Mouse (Mus musculus) liver, embryonic 13.5 days (tissue): ENCODE results near the gene Egf. TPM values are rescaled to one million over a fixed set of nuclear protein-coding genes. Genes with fewer than 3 reads are reported as not detected.

ENCODE experiments used
- ATAC-seq: fragments of 200-750 bp; cut with Nextera tagmentation; 2 replicates; pipeline ENCODE4 v1.8.0; 2017; ENCODE audit warnings: low read depth, mild to moderate bottlenecking, moderate number of reproducible peaks, moderate library complexity
- DNase-seq: peaks from one replicate; pipeline ENCODE4 v3.0.0; 2022
- H3K27ac ChIP-seq: fragments of 300-500 bp; sonication (generic); 2 replicates; pipeline ENCODE4 v1.5.1; 2015; ENCODE audit warnings: moderate library complexity, mild to moderate bottlenecking, inconsistent platforms
- H3K27me3 ChIP-seq: fragments of 300-500 bp; sonication (generic); 2 replicates; pipeline ENCODE4 v1.6.1; 2015; ENCODE audit warnings: mild to moderate bottlenecking, inconsistent platforms
- H3K36me3 ChIP-seq: fragments of 300-500 bp; sonication (generic); 2 replicates; pipeline ENCODE4 v1.6.1; 2015; ENCODE audit warnings: mild to moderate bottlenecking, inconsistent platforms
- H3K4me1 ChIP-seq: fragments of 300-500 bp; sonication (generic); replicated peaks from 2 replicates; pipeline ENCODE4 v1.6.1; 2015; ENCODE audit warnings: inconsistent platforms
- H3K4me2 ChIP-seq: fragments of 300-500 bp; sonication (generic); 2 replicates; pipeline ENCODE4 v1.6.1; 2015; ENCODE audit warnings: inconsistent platforms, mild to moderate bottlenecking, moderate library complexity
- H3K4me3 ChIP-seq: fragments of 300-500 bp; sonication (generic); replicated peaks from 2 replicates; pipeline ENCODE4 v1.5.1; 2015; ENCODE audit warnings: mild to moderate bottlenecking, inconsistent platforms
- H3K9ac ChIP-seq: fragments of 300-500 bp; sonication (generic); 2 replicates; pipeline ENCODE4 v1.6.1; 2015; ENCODE audit warnings: mild to moderate bottlenecking, inconsistent platforms
- H3K9me3 ChIP-seq: fragments of 300-500 bp; sonication (generic); replicated peaks from 2 replicates; pipeline ENCODE4 v1.6.1; 2016; ENCODE audit warnings: inconsistent platforms
- WGBS: fragments of 180-500 bp; shearing (Covaris S2); methylation state at CpG from one replicate; pipeline ENCODE4 v1.1.7; 2015; ENCODE audit not compliant: insufficient replicate concordance; 5-methylcytosine and 5-hydroxymethylcytosine counted together
- polyA plus RNA-seq: library from polyadenylated mRNA; unstranded; fragments of >200 nt; fragmentation: Nextera tagmentation; extraction: Ambion mirVana; gene quantifications from 2 replicates; pipeline ENCODE4 v1.2.1, GENCODE M21; 2015

Egf gene
- polyA plus RNA-seq, 1 experiment from 2014 or later, result 0.45 TPM

GRCm38 (mm10) chr3:129714542-129715145 lies 40.5 kb downstream of the Egf start:
- WGBS, result 64% methylated on average over 15 of the region's 15 CpGs
- H3K9me3 ChIP-seq, result no peaks in the 10 kb centered on the region
- no peak for ATAC-seq
- H3K27ac ChIP-seq, result no peak overlapping the region
- no peak overlapping the region for H3K4me3 ChIP-seq
- no peak overlapping the region for H3K9ac ChIP-seq
- no peak for DNase-seq
- no peaks in the 10 kb centered on the region for H3K4me1 ChIP-seq
- H3K4me2 ChIP-seq, result no peak overlapping the region
- H3K27me3 ChIP-seq, result no peaks in the 10 kb centered on the region
- 0 out of 2 replicates have a peak, but pooled peaks cover 5% of the 10 kb centered on the region for H3K36me3 ChIP-seq

DNA sequence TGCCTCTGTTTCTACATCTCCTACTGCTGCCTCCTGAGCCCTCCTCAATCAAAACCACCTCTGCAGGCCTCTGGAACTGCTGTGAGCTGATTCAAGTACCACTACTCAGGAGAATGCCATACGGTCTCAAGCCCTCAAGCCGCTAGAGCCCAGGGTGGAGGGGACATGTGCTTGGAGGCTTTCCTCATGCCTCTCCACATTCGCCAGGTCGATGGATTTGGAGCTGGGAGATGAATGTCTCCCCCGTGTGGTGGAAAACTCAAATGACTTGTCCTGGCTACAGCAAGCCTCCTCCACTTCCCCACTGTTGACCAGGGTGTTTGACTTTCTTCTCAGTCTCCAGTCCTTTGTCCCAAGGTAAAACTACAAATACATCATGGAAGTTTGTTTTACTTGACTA lies 47.0 kb downstream of the Egf start:
- DNase-seq, result no peak
- WGBS, result 17% methylated on average over 5 of the region's 5 CpGs

GRCm38 (mm10) chr3:129698882-129699281 lies 56.2 kb downstream of the Egf start:
- 0 out of 2 replicates have a peak, but pooled peaks cover 2% of the 10 kb centered on the region for H3K36me3 ChIP-seq
- ATAC-seq, result no peak
- no peak overlapping the region for H3K4me2 ChIP-seq
- 85% methylated on average over 8 of the region's 8 CpGs for WGBS
- no peaks in the 10 kb centered on the region for H3K27me3 ChIP-seq
- no peak overlapping the region for H3K27ac ChIP-seq
- H3K9ac ChIP-seq, result no peak overlapping the region
- no peaks in the 10 kb centered on the region for H3K9me3 ChIP-seq
- DNase-seq, result no peak
- no peaks in the 10 kb centered on the region for H3K4me1 ChIP-seq
- H3K4me3 ChIP-seq, result no peak overlapping the region

More for the DNA sequence above, 47.0 kb downstream of the Egf start:
- H3K27me3 ChIP-seq, result no peaks in the 10 kb centered on the region
- no peaks in the 10 kb centered on the region for H3K4me1 ChIP-seq
- H3K9me3 ChIP-seq, result no peaks in the 10 kb centered on the region
- H3K4me2 ChIP-seq, result no peak overlapping the region
- H3K27ac ChIP-seq, result no peak overlapping the region
- H3K36me3 ChIP-seq, result no peaks in the 10 kb centered on the region
- no peak for ATAC-seq
- no peak overlapping the region for H3K4me3 ChIP-seq
- no peak overlapping the region for H3K9ac ChIP-seq

DNA sequence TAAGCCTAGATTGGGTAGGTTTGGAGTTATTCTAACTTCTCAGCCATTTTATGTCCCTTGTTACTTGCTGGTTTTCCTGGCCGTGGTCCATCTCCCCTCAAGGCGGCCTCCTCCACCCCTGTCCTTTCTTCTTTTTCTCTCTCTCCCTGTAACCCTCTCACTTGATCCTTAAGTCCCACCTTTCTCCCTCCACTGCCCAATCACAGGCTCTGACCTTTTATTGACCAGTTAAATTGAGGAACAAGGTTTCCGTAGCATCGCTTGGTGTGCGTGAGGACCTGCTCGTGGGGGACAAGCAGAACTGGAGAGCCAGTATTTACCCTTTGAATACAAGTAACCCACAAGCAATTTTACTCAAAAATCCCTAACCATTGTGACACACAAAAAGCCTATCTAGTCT lies 56.8 kb downstream of the Egf start:
- Histone ChIP-seq H3K9ac (no peak overlapping the region), H3K4me2 (no peak overlapping the region), H3K27ac (no peak overlapping the region), H3K36me3 (0 out of 2 replicates have a peak, but pooled peaks cover 2% of the 10 kb centered on the region), H3K4me3 (no peak overlapping the region), H3K4me1 (no peaks in the 10 kb centered on the region), H3K9me3 (no peaks in the 10 kb centered on the region), H3K27me3 (no peaks in the 10 kb centered on the region)
- ATAC-seq (no peak), DNase-seq (no peak)
- WGBS, result 86% methylated on average over 6 of the region's 6 CpGs

DNA sequence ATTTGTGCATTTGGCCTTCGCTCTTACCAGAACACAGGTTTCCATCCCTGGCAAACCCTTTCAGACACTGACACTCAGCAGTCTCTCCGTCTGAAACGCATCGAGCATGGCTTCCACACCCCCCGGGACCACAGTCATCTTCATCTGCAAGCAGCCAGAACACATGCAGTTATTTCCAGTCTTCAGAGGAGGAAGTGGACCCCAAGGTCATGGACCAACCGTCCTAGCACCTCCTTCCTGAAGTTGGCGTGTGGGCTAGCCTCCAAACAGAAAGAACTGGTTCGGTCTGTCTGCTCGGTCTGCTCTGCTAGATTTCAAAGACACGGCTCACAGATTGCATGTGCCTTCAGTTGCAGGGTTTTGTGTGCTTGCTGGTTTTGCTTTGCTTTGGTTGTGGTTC lies 57.4 kb downstream of the Egf start:
- H3K9me3 ChIP-seq, result no peaks in the 10 kb centered on the region
- 69% methylated on average over 10 of the region's 10 CpGs for WGBS
- H3K9ac ChIP-seq, result no peak overlapping the region

DNA sequence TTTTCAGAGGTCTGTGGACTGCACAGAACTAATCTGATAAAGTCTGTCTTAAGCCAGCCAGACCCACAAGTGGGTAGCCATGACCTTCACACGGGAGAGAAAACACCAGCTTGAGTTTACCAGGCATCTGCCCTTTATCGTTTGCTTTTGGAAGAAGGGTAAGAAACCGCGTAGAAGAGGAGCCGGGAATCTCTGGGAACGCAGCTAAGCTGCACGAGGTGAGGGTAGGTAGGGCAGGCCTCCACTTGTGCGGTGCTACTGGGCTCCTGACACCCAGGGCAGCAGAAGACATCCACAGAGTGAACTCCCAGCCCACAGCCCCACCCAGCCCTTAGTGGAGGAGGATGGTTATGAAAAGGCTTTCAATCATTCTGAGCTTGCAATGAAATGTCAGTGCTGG lies 59.2 kb downstream of the Egf start:
- 0 out of 2 replicates have a peak, but pooled peaks cover 2% of the 10 kb centered on the region for H3K36me3 ChIP-seq
- no peaks in the 10 kb centered on the region for H3K4me1 ChIP-seq
- no peak overlapping the region for H3K9ac ChIP-seq
- ATAC-seq, result no peak
- no peak overlapping the region for H3K4me2 ChIP-seq
- no peak overlapping the region for H3K27ac ChIP-seq
- no peaks in the 10 kb centered on the region for H3K9me3 ChIP-seq
- no peaks in the 10 kb centered on the region for H3K27me3 ChIP-seq
- no peak for DNase-seq
- no peak overlapping the region for H3K4me3 ChIP-seq
- 74% methylated on average over 8 of the region's 8 CpGs for WGBS

More for the DNA sequence above, 57.4 kb downstream of the Egf start:
- ATAC-seq, result no peak
- Histone ChIP-seq H3K4me1 (no peaks in the 10 kb centered on the region), H3K4me3 (no peak overlapping the region), H3K27ac (no peak overlapping the region), H3K4me2 (no peak overlapping the region), H3K36me3 (0 out of 2 replicates have a peak, but pooled peaks cover 2% of the 10 kb centered on the region), H3K27me3 (no peaks in the 10 kb centered on the region)
- no peak for DNase-seq

- Histone ChIP-seq H3K4me2 (no peak overlapping the region), H3K9ac (no peak overlapping the region), H3K27ac (no peak overlapping the region), H3K4me3 (no peak overlapping the region), H3K36me3 (no peaks in the 10 kb centered on the region), H3K27me3 (no peaks in the 10 kb centered on the region), H3K4me1 (no peaks in the 10 kb centered on the region), H3K9me3 (no peaks in the 10 kb centered on the region)
- WGBS, result 71% methylated on average over 4 of the region's 4 CpGs
- DNase-seq (no peak), ATAC-seq (no peak)
Observed at GRCm38 (mm10) chr3:129693581-129693980, 61.5 kb downstream of the Egf start.

DNA sequence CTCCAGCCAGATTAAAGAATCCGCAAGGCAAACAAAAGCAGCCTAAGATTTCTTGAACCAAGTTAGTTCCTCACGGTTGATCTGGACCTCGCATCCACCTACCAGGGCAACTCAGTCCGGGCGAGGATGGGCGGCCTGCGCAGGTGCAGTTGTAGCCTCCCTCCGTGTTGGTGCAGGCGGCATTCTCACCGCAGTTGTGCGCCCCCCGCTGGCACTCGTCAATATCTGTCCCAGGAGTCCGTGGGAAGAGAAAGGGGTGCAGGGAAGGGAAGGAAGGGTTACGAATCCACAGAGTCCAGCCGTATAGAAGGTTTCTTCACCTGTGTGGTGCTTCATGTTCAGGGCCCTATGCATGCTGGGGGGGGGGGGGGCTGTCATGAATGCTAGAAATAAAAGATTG lies 62.3 kb downstream of the Egf start:
- Histone ChIP-seq H3K9ac (no peak overlapping the region), H3K36me3 (no peaks in the 10 kb centered on the region), H3K4me2 (no peak overlapping the region), H3K27ac (no peak overlapping the region), H3K4me3 (no peak overlapping the region), H3K4me1 (no peaks in the 10 kb centered on the region), H3K9me3 (no peaks in the 10 kb centered on the region), H3K27me3 (no peaks in the 10 kb centered on the region)
- DNase-seq, result no peak
- 63% methylated on average over 16 of the region's 16 CpGs for WGBS
- no peak for ATAC-seq

DNA sequence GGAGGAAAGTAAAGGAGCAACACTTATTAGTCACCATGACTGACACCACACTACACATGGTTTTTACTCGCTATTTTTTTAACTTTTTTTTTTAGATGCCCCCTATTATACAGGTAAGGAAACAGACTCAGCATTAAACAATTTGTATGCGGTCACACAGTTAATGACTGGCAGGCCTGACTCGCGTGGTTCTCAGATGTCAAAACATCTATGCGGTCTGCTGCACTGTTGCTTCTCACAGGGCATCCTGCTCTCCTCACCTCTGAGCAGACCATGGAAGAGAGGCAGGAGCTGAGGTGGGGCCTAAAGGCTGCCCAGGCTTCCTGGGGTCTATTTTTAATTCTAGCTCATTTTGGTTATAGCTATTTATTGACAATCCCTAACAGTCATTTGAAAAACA lies 67.7 kb downstream of the Egf start:
- no peaks in the 10 kb centered on the region for H3K9me3 ChIP-seq
- H3K4me3 ChIP-seq, result no peak overlapping the region
- ATAC-seq, result no peak
- no peak for DNase-seq
- H3K9ac ChIP-seq, result no peak overlapping the region
- 69% methylated on average over 5 of the region's 5 CpGs for WGBS
- no peaks in the 10 kb centered on the region for H3K4me1 ChIP-seq
- no peak overlapping the region for H3K4me2 ChIP-seq
- no peaks in the 10 kb centered on the region for H3K27me3 ChIP-seq
- H3K27ac ChIP-seq, result no peak overlapping the region
- no peaks in the 10 kb centered on the region for H3K36me3 ChIP-seq

GRCm38 (mm10) chr3:129686698-129687333 lies 68.3 kb downstream of the Egf start:
- Histone ChIP-seq H3K4me3 (no peak overlapping the region), H3K4me2 (no peak overlapping the region), H3K4me1 (no peaks in the 10 kb centered on the region), H3K9me3 (no peaks in the 10 kb centered on the region), H3K36me3 (no peaks in the 10 kb centered on the region), H3K9ac (no peak overlapping the region), H3K27ac (no peak overlapping the region), H3K27me3 (no peaks in the 10 kb centered on the region)
- WGBS, result 55% methylated on average over 8 of the region's 8 CpGs
- peak; percentile 5 for DNase-seq
- ATAC-seq, result no peak

DNA sequence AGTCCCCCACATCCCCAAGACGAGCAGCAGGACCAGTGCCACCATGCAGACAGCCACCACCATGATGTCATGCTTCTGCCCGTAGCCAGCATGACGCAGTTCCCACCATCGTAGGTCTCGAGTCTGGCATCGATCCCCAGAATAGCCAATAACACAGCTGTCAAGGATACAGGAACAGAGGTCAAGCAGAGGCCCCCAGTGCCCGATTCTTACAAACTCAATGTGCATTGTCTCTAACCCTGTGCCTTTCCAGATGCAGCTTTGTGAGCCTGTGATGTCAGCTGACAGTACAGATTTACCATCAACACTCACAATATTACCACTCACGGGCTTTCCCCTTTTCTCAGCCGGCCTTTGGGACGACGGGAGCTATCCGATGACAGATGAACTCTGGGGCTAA lies 68.9 kb downstream of the Egf start:
- H3K36me3 ChIP-seq, result no peaks in the 10 kb centered on the region
- no peak overlapping the region for H3K4me2 ChIP-seq
- DNase-seq (no peak), ATAC-seq (no peak)
- H3K27ac ChIP-seq, result no peak overlapping the region
- no peaks in the 10 kb centered on the region for H3K4me1 ChIP-seq
- no peaks in the 10 kb centered on the region for H3K27me3 ChIP-seq
- no peak overlapping the region for H3K9ac ChIP-seq
- WGBS, result 71% methylated on average over 12 of the region's 12 CpGs
- no peak overlapping the region for H3K4me3 ChIP-seq
- no peaks in the 10 kb centered on the region for H3K9me3 ChIP-seq
